Mouse (Mus musculus): ENCODE results near the gene Fgfr3.

GRCm38 (mm10) chr5:33697947-33698512 lies 23.4 kb upstream of the Fgfr3 start:
- TF ChIP-seq CTCF (IDR thresholded peaks at IDR 0.05; ENCODE audit: control insufficient read depth, insufficient read depth, low read length) (no peak), POLR2A (IDR thresholded peaks at IDR 0.05; ENCODE audit: borderline replicate concordance, control insufficient read depth, low read depth, low read length) (no peak)

All from bone marrow, adult 2 months (tissue).